7 mouse cellular contexts compared by ENCODE assay signal in genomic region chr7:114817291-114817806, GRCm38 (mm10).
DNase-seq lines count a peak whose midpoint lies in the region; ATAC-seq lines count a peak whose summit lies in the region.

No protein-coding gene starts in this region.

- ATAC-seq in granulocyte monocyte progenitor cell, adult 5-6 weeks (replicated peaks; ENCODE audit: poor library complexity, severe bottlenecking) = peak; percentile 98
- peak; percentile 96 for ATAC-seq in midbrain, embryonic 13.5 days

- H3K4me2 ChIP-seq in midbrain, embryonic 13.5 days (replicated peaks) = no peak overlapping the region

- H3K27me3 ChIP-seq in midbrain, embryonic 13.5 days = 0 out of 2 replicates have a peak, but pooled peaks cover 4% of the 10 kb centered on the region

- no peak overlapping the region for H3K27ac ChIP-seq in midbrain, embryonic 13.5 days

- no peaks in the 10 kb centered on the region for H3K4me1 ChIP-seq in midbrain, embryonic 13.5 days (replicated peaks)

- intact Hi-C loops in left cerebral cortex, postnatal 4 days (cut with DNase I) = loop anchor here (5.0 to 10.0 kb wide), 3 partner anchors 83 to 313 kb away; no protein-coding TSS in a partner anchor

- no peak overlapping the region for H3K4me3 ChIP-seq in midbrain, embryonic 13.5 days (replicated peaks)

- no peaks in the 10 kb centered on the region for H3K36me3 ChIP-seq in midbrain, embryonic 13.5 days

- 6% methylated on average over 6 of the region's 6 CpGs for WGBS in midbrain, embryonic 13.5 days

- H3K9me3 ChIP-seq in midbrain, embryonic 13.5 days = no peaks in the 10 kb centered on the region

- peak; percentile 78 for DNase-seq in adrenal gland, adult 8-10 months
- DNase-seq in embryo, embryonic 9.5 days (ENCODE audit: extremely low spot score) = peak; percentile 83
- peak; percentile 53 for DNase-seq in kidney, adult 11 months
- peak; percentile 92 for DNase-seq in left cerebral cortex, postnatal 4 days
- DNase-seq in spleen, adult 12 weeks (ENCODE audit: low spot score) = peak; percentile 43

- no peak overlapping the region for H3K9ac ChIP-seq in midbrain, embryonic 13.5 days (replicated peaks)
